Mouse (Mus musculus) forelimb bud, embryonic 11.5 days (tissue): ENCODE results near the gene Akr1b7.
A peak's percentile ranks its signal among the peaks of the same experiment; 100 is the strongest.
"Not testable (repeated sequence)": the region's sequence is repeated elsewhere in the genome, so short reads cannot be mapped to it uniquely, and the experiment has no call there.

Experiments used
- DNase-seq: peaks from one replicate; pipeline ENCODE4 v3.0.0-alpha.2; 2012; ENCODE audit warnings: low read depth, low spot score

The Akr1b7 gene

GRCm38 (mm10) chr6:34412023-34412422 is at the start of gene Akr1b7:
Gene Akr1b7, plus strand, starts transcription at chr6:34412334.
- DNase-seq = no peak

GRCm38 (mm10) chr6:34364217-34365136 is 47.7 kb upstream of the Akr1b7 start:
- no peak for DNase-seq

GRCm38 (mm10) chr6:34367998-34368397 is 44.1 kb upstream of the Akr1b7 start:
- no peak for DNase-seq

- no peak for DNase-seq
Measured at GRCm38 (mm10) chr6:34370081-34370480, 42.1 kb upstream of the Akr1b7 start.

GRCm38 (mm10) chr6:34371700-34372351 is 40.3 kb upstream of the Akr1b7 start:
- DNase-seq = peak; percentile 86

GRCm38 (mm10) chr6:34373841-34374240 is 38.3 kb upstream of the Akr1b7 start:
- DNase-seq = no peak

GRCm38 (mm10) chr6:34375888-34376287 is 36.2 kb upstream of the Akr1b7 start:
- DNase-seq = not testable (repeated sequence)

- no peak for DNase-seq
Measured at GRCm38 (mm10) chr6:34383401-34383800, 28.7 kb upstream of the Akr1b7 start.

GRCm38 (mm10) chr6:34384110-34384661 is 27.9 kb upstream of the Akr1b7 start, which contains the start of gene Akr1b10:
Gene Akr1b10, plus strand, starts transcription at chr6:34384218.
- DNase-seq = peak; percentile 40

GRCm38 (mm10) chr6:34384701-34385370 is 27.3 kb upstream of the Akr1b7 start:
- peak; percentile 16 for DNase-seq

- no peak for DNase-seq
Measured at GRCm38 (mm10) chr6:34388420-34389156, 23.5 kb upstream of the Akr1b7 start.

GRCm38 (mm10) chr6:34395897-34396296 is 16.2 kb upstream of the Akr1b7 start:
- no peak for DNase-seq

GRCm38 (mm10) chr6:34398431-34398830 is 13.7 kb upstream of the Akr1b7 start:
- no peak for DNase-seq

GRCm38 (mm10) chr6:34399606-34400220 is 12.4 kb upstream of the Akr1b7 start:
- DNase-seq = no peak

- no peak for DNase-seq
Measured at GRCm38 (mm10) chr6:34400696-34401095, 11.4 kb upstream of the Akr1b7 start.

- no peak for DNase-seq
Measured at GRCm38 (mm10) chr6:34406746-34407145, 5.4 kb upstream of the Akr1b7 start.

- DNase-seq = no peak
Measured at GRCm38 (mm10) chr6:34407403-34407802, 4.7 kb upstream of the Akr1b7 start.

- no peak for DNase-seq
Measured at GRCm38 (mm10) chr6:34412688-34413087, 554 bp downstream of the Akr1b7 start.

GRCm38 (mm10) chr6:34413386-34413785 is 1.3 kb downstream of the Akr1b7 start:
- DNase-seq = not testable (repeated sequence)

- no peak for DNase-seq
Measured at GRCm38 (mm10) chr6:34416521-34416920, 4.4 kb downstream of the Akr1b7 start.

- no peak for DNase-seq
Measured at GRCm38 (mm10) chr6:34419071-34419470, 6.9 kb downstream of the Akr1b7 start.
